Mouse (Mus musculus): Measurements from ENCODE around the gene Aqp3.

Gene Aqp3

GRCm38 (mm10) chr4:41097871-41098576 is at the start of gene Aqp3:
TSS of gene Aqp3 (minus strand) at chr4:41098183.
- POLR2A ChIA-PET = interaction anchor here (0.6 to 6.8 kb wide), 79 partner anchors 8 to 405 kb away, joined by 3 to 141 read pairs (median 6); partner anchors contain the start of genes Nol6 (in 3 of the 4), Dcaf12 (in 2 of the 4), AI464131 (in 1 of the 4) and Bag1 (in 1 of the 4)
- CTCF ChIA-PET = interaction anchor here in 3 of 4 experiments (0.6 to 1.7 kb wide), 9 partner anchors 11 to 127 kb away, joined by 3 to 5 read pairs (median 4); no protein-coding TSS in a partner anchor

- POLR2A ChIA-PET = interaction anchor here (0.5 to 6.5 kb wide), 22 partner anchors 8 to 229 kb away, joined by 3 to 57 read pairs (median 4); partner anchors contain the start of gene Nol6 (in 3 of the 4)
- CTCF ChIA-PET = interaction anchor here (0.6 to 3.1 kb wide), 9 partner anchors 11 to 361 kb away, joined by 3 to 18 read pairs (median 4); partner anchors contain the start of gene Ubap1 (in 1 of the 4)
Observed at GRCm38 (mm10) chr4:41142601-41143000, 44.6 kb upstream of the Aqp3 start.

GRCm38 (mm10) chr4:41140174-41140875 is 42.3 kb upstream of the Aqp3 start:
- ChIA-PET CTCF (interaction anchor here in 2 of 4 experiments (1.0 to 3.1 kb wide), 3 partner anchors 14 to 26 kb away, joined by 3 to 18 read pairs (median 4); no protein-coding TSS in a partner anchor), POLR2A (interaction anchor here (0.6 to 3.3 kb wide), 11 partner anchors 9 to 82 kb away, joined by 3 to 21 read pairs (median 6); partner anchors contain the start of gene Nol6 (in 1 of the 4))

GRCm38 (mm10) chr4:41136811-41137210 is 38.8 kb upstream of the Aqp3 start:
- POLR2A ChIA-PET = interaction anchor here in 3 of 4 experiments (0.6 to 3.4 kb wide), 34 partner anchors 8 to 430 kb away, joined by 3 to 22 read pairs (median 4); partner anchors contain the start of genes Nol6 (in 2 of the 3), Ubap2 (in 2 of the 3), Aqp3 (in 1 of the 3) and Dcaf12 (in 1 of the 3)
- CTCF ChIA-PET = interaction anchor here (0.7 to 1.5 kb wide), 5 partner anchors 9 to 368 kb away, joined by 3 to 13 read pairs (median 3); partner anchors contain the start of gene Aqp3 (in 1 of the 4)

GRCm38 (mm10) chr4:41136454-41136805 is 38.4 kb upstream of the Aqp3 start:
- ChIA-PET POLR2A (interaction anchor here in 3 of 4 experiments (0.6 to 3.4 kb wide), 33 partner anchors 8 to 212 kb away, joined by 3 to 22 read pairs (median 4); partner anchors contain the start of genes Nol6 (in 2 of the 3), Ubap2 (in 2 of the 3), Aqp3 (in 1 of the 3) and Dcaf12 (in 1 of the 3)), CTCF (interaction anchor here in 3 of 4 experiments (0.7 to 1.5 kb wide), 6 partner anchors 10 to 368 kb away, joined by 3 to 4 read pairs (median 3); partner anchors contain the start of gene Aqp3 (in 1 of the 3))

- ChIA-PET CTCF (interaction anchor here (0.6 to 1.5 kb wide), 7 partner anchors 10 to 369 kb away, joined by 3 to 5 read pairs (median 3); partner anchors contain the start of gene Aqp3 (in 1 of the 4)), POLR2A (interaction anchor here in 3 of 4 experiments (0.6 to 3.4 kb wide), 34 partner anchors 9 to 213 kb away, joined by 3 to 22 read pairs (median 4); partner anchors contain the start of genes Nol6 (in 2 of the 3), Ubap2 (in 2 of the 3), Aqp3 (in 1 of the 3) and Dcaf12 (in 1 of the 3))
Observed at GRCm38 (mm10) chr4:41135711-41136453, 37.9 kb upstream of the Aqp3 start, which contains the start of gene Ube2r2. TSS of gene Ube2r2 (plus strand) at chr4:41135743.

- POLR2A ChIA-PET = interaction anchor here (0.5 to 3.4 kb wide), 79 partner anchors 8 to 605 kb away, joined by 3 to 45 read pairs (median 4); partner anchors contain the start of genes Nol6 (in 3 of the 4), Aqp3 (in 1 of the 4), Bag1 (in 1 of the 4) and Chmp5 (in 1 of the 4)
- CTCF ChIA-PET = interaction anchor here in 3 of 4 experiments (0.7 to 1.8 kb wide), 10 partner anchors 11 to 255 kb away, joined by 3 to 7 read pairs (median 4); partner anchors contain the start of gene Nol6 (in 1 of the 3)
Observed at GRCm38 (mm10) chr4:41134935-41135710, 37.1 kb upstream of the Aqp3 start.

GRCm38 (mm10) chr4:41133529-41134291 is 35.7 kb upstream of the Aqp3 start:
- ChIA-PET CTCF (interaction anchor here in 1 of 4 experiments (1.1 to 1.8 kb wide), 3 partner anchors 23 to 83 kb away, joined by 4 to 7 read pairs (median 4); no protein-coding TSS in a partner anchor), POLR2A (interaction anchor here (0.6 to 3.4 kb wide), 38 partner anchors 9 to 370 kb away, joined by 3 to 45 read pairs (median 5); partner anchors contain the start of genes Nol6 (in 4 of the 4), Aqp3 (in 1 of the 4) and Ubap2 (in 1 of the 4))

- POLR2A ChIA-PET = interaction anchor here in 2 of 4 experiments (0.7 to 3.0 kb wide), 6 partner anchors 8 to 209 kb away, joined by 3 to 27 read pairs (median 4); partner anchors contain the start of gene Nol6 (in 2 of the 2)
- CTCF ChIA-PET = interaction anchor here in 1 of 4 experiments (1.8 kb wide), 1 partner anchor 33 kb away, joined by 5 read pairs; no protein-coding TSS in a partner anchor
Observed at GRCm38 (mm10) chr4:41132471-41132870, 34.5 kb upstream of the Aqp3 start.

- ChIA-PET CTCF (interaction anchor here (0.6 to 2.9 kb wide), 46 partner anchors 9 to 423 kb away, joined by 3 to 40 read pairs (median 4); partner anchors contain the start of gene Ubap1 (in 1 of the 4)), POLR2A (interaction anchor here (0.6 to 2.9 kb wide), 26 partner anchors 12 to 1892 kb away, joined by 3 to 20 read pairs (median 5); partner anchors contain the start of genes Aqp3 (in 1 of the 4), Ubap1 (in 1 of the 4) and Ubap2 (in 1 of the 4))
Observed at GRCm38 (mm10) chr4:41129836-41130235, 31.9 kb upstream of the Aqp3 start.

- ChIA-PET POLR2A (interaction anchor here (0.6 to 2.9 kb wide), 26 partner anchors 13 to 220 kb away, joined by 3 to 20 read pairs (median 4); partner anchors contain the start of genes Aqp3 (in 1 of the 4), Ubap1 (in 1 of the 4) and Ubap2 (in 1 of the 4)), CTCF (interaction anchor here (0.6 to 2.9 kb wide), 40 partner anchors 10 to 423 kb away, joined by 3 to 40 read pairs (median 4); partner anchors contain the start of gene Ubap1 (in 1 of the 4))
Observed at GRCm38 (mm10) chr4:41129406-41129805, 31.4 kb upstream of the Aqp3 start.

GRCm38 (mm10) chr4:41124180-41124951 is 26.4 kb upstream of the Aqp3 start, which contains the start of gene Nol6:
TSS of gene Nol6 (minus strand) at chr4:41124455.
- ChIA-PET POLR2A (interaction anchor here (0.5 to 3.0 kb wide), 117 partner anchors 8 to 1875 kb away, joined by 3 to 45 read pairs (median 4); partner anchors contain the start of genes Aqp3 (in 3 of the 4), Ubap2 (in 3 of the 4), B4galt1 (in 1 of the 4) and Bag1 (in 1 of the 4)), CTCF (interaction anchor here (0.5 to 1.8 kb wide), 42 partner anchors 10 to 1908 kb away, joined by 3 to 14 read pairs (median 4); no protein-coding TSS in a partner anchor)

GRCm38 (mm10) chr4:41118706-41119292 is 20.8 kb upstream of the Aqp3 start:
- POLR2A ChIA-PET = interaction anchor here in 3 of 4 experiments (0.8 to 3.1 kb wide), 13 partner anchors 11 to 156 kb away, joined by 3 to 27 read pairs (median 4); partner anchors contain the start of gene Ubap2 (in 1 of the 3)
- CTCF ChIA-PET = interaction anchor here (0.5 to 8.3 kb wide), 19 partner anchors 9 to 167 kb away, joined by 3 to 97 read pairs (median 5); no protein-coding TSS in a partner anchor

Measured in embryonic stem cell, embryonic (primary cell).